Mouse (Mus musculus) spleen, postnatal 0 days (tissue): ENCODE measurements around the gene Ccnq. TPM values are rescaled to one million over a fixed set of nuclear protein-coding genes. Genes with fewer than 3 reads are reported as not detected.

ENCODE experiments used
- polyA plus RNA-seq: library from polyadenylated mRNA; unstranded; fragments of >200 nt; fragmentation: Nextera tagmentation; extraction: Ambion mirVana; gene quantifications from 2 replicates; pipeline ENCODE4 v1.2.1, GENCODE M21; 2015

Ccnq gene
- polyA plus RNA-seq = 26.1 and 29.7 TPM in 2 replicates

GRCm38 (mm10) chr11:78750885-78751842 is at the start of gene Ccnq:
Ccnq (minus strand) TSS chr11:78751729.

Other genes starting within 250 kb of the Ccnq start
- not detected in 2 replicates for gene Sebox, start 248.3 kb downstream of the Ccnq start, polyA plus RNA-seq
- gene Tmem199, start 239.6 kb downstream of the Ccnq start, polyA plus RNA-seq = 23.5 and 23.7 TPM in 2 replicates
- 72.2 and 74.8 TPM in 2 replicates for gene Poldip2, start 239.5 kb downstream of the Ccnq start, polyA plus RNA-seq
- gene Tnfaip1, start 215.4 kb downstream of the Ccnq start, polyA plus RNA-seq = 10.6 and 15.0 TPM in 2 replicates
- 87.4 and 93.9 TPM in 2 replicates for gene Ift20, start 215.4 kb downstream of the Ccnq start, polyA plus RNA-seq
- 37.9 and 39.6 TPM in 2 replicates for gene Tmem97, start 201.0 kb downstream of the Ccnq start, polyA plus RNA-seq
- gene Nlk, start 54.4 kb downstream of the Ccnq start, polyA plus RNA-seq = 8.7 and 11.1 TPM in 2 replicates
- gene Lyrm9, start 74.9 kb upstream of the Ccnq start, polyA plus RNA-seq = 28.7 and 31.8 TPM in 2 replicates
- 0.48 and 0.51 TPM in 2 replicates for gene Nos2, start 169.1 kb upstream of the Ccnq start, polyA plus RNA-seq
- 145 and 175 TPM in 2 replicates for gene Lgals9, start 233.2 kb upstream of the Ccnq start, polyA plus RNA-seq